In genomic region chr13:59771257-59771656, GRCm38 (mm10) we compare ENCODE assay signal across 8 mouse cellular contexts. TPM values are rescaled to one million over a fixed set of nuclear protein-coding genes. Genes with fewer than 3 reads are reported as not detected.
DNase-seq lines count a peak whose midpoint lies in the region; ATAC-seq lines count a peak whose summit lies in the region.

No protein-coding gene starts in this region.

- DNase-seq in retina, postnatal 1 day = peak; percentile 17
- no peak for DNase-seq in retina, embryonic 14.5 days (ENCODE audit: low spot score)
- peak; percentile 91 for DNase-seq in heart, embryonic 10.5 days (ENCODE audit: low spot score)
- peak; percentile 33 to 45 for DNase-seq in natural killer cell, adult 2 months (ENCODE audit: low spot score in 2 of 2)
- peak; percentile 52 for DNase-seq in telencephalon, adult 2 months (ENCODE audit: low read depth, low spot score)

- ATAC-seq in embryonic facial prominence, embryonic 13.5 days (ENCODE audit: insufficient number of reproducible peaks, insufficient read depth, low FRiP score, low TSS enrichment, low read depth) = no peak
- ATAC-seq in kidney, embryonic 14.5 days (ENCODE audit: low FRiP score, low TSS enrichment) = no peak
- ATAC-seq in liver, embryonic 12.5 days = peak; percentile 55

- H3K27ac ChIP-seq in embryonic facial prominence, embryonic 13.5 days = peak overlapping the region; percentile 97
- H3K27ac ChIP-seq in heart, embryonic 10.5 days = peak overlapping the region; percentile 94
- peak overlapping the region; percentile 92; the same call in 1 of the 2 replicates for H3K27ac ChIP-seq in kidney, embryonic 14.5 days (ENCODE audit: low read depth, low read length)
- peak overlapping the region; percentile 100 for H3K27ac ChIP-seq in liver, embryonic 12.5 days

- H3K4me1 ChIP-seq in embryonic facial prominence, embryonic 13.5 days = peaks cover 39% of the 10 kb centered on the region
- H3K4me1 ChIP-seq in heart, embryonic 10.5 days = peaks cover 33% of the 10 kb centered on the region
- H3K4me1 ChIP-seq in kidney, embryonic 14.5 days (ENCODE audit: control insufficient read depth, insufficient read depth, low read length) = peaks cover 28% of the 10 kb centered on the region
- H3K4me1 ChIP-seq in liver, embryonic 12.5 days = peaks cover 60% of the 10 kb centered on the region

- H3K4me3 ChIP-seq in embryonic facial prominence, embryonic 13.5 days = no peak overlapping the region
- no peak overlapping the region; the same call in 1 of the 2 replicates for H3K4me3 ChIP-seq in heart, embryonic 10.5 days
- H3K4me3 ChIP-seq in kidney, embryonic 14.5 days (ENCODE audit: low read length) = no peak overlapping the region
- H3K4me3 ChIP-seq in liver, embryonic 12.5 days = peak overlapping the region; percentile 96

- WGBS in embryonic facial prominence, embryonic 13.5 days = 62% methylated on average over 9 of the region's 9 CpGs
- WGBS in heart, embryonic 10.5 days = 32% methylated on average over 9 of the region's 9 CpGs
- WGBS in kidney, embryonic 14.5 days = 54% methylated on average over 9 of the region's 9 CpGs
- 11% methylated on average over 9 of the region's 9 CpGs for WGBS in liver, embryonic 12.5 days (ENCODE audit: insufficient replicate concordance)

- 0 out of 2 replicates have a peak overlapping the region, but pooled peaks have one; percentile 69 for H3K4me2 ChIP-seq in embryonic facial prominence, embryonic 13.5 days
- H3K4me2 ChIP-seq in kidney, embryonic 14.5 days (replicated peaks; ENCODE audit: low read depth, low read length) = 0 out of 2 replicates have a peak overlapping the region, but pooled peaks have one; percentile 48
- peak overlapping the region; percentile 90 for H3K4me2 ChIP-seq in liver, embryonic 12.5 days

- H3K27me3 ChIP-seq in embryonic facial prominence, embryonic 13.5 days = no peaks in the 10 kb centered on the region
- H3K27me3 ChIP-seq in heart, embryonic 10.5 days (ENCODE audit: insufficient read depth, poor library complexity, severe bottlenecking) = no peaks in the 10 kb centered on the region
- no peaks in the 10 kb centered on the region for H3K27me3 ChIP-seq in kidney, embryonic 14.5 days (ENCODE audit: control insufficient read depth, insufficient read depth, low read length)
- H3K27me3 ChIP-seq in liver, embryonic 12.5 days (replicated peaks) = no peaks in the 10 kb centered on the region

- H3K9me3 ChIP-seq in embryonic facial prominence, embryonic 13.5 days = no peaks in the 10 kb centered on the region
- no peaks in the 10 kb centered on the region for H3K9me3 ChIP-seq in heart, embryonic 10.5 days
- H3K9me3 ChIP-seq in kidney, embryonic 14.5 days (ENCODE audit: control insufficient read depth, low read length) = no peaks in the 10 kb centered on the region
- H3K9me3 ChIP-seq in liver, embryonic 12.5 days (replicated peaks) = no peaks in the 10 kb centered on the region

- peaks cover 42% of the 10 kb centered on the region for H3K36me3 ChIP-seq in embryonic facial prominence, embryonic 13.5 days
- H3K36me3 ChIP-seq in heart, embryonic 10.5 days = peaks cover 38% of the 10 kb centered on the region
- peaks cover 32% of the 10 kb centered on the region for H3K36me3 ChIP-seq in kidney, embryonic 14.5 days (ENCODE audit: control insufficient read depth, insufficient read depth, low read length)
- peaks cover 66% of the 10 kb centered on the region for H3K36me3 ChIP-seq in liver, embryonic 12.5 days

- no peak overlapping the region for H3K9ac ChIP-seq in embryonic facial prominence, embryonic 13.5 days
- no peak overlapping the region; the same call in 1 of the 2 replicates for H3K9ac ChIP-seq in kidney, embryonic 14.5 days (ENCODE audit: low read depth, low read length)
- peak overlapping the region; percentile 87 for H3K9ac ChIP-seq in liver, embryonic 12.5 days

RNA-seq across cellular contexts. Expression of gene Isca1, which starts 1.6 kb away (rescaled TPM):
- 115 and 116 TPM in 2 replicates for polyA plus RNA-seq in embryonic facial prominence, embryonic 13.5 days (2015; fragmentation: Nextera tagmentation; extraction: Ambion mirVana)
- 128 and 154 TPM in 2 replicates for polyA plus RNA-seq in heart, embryonic 10.5 days (2016; fragmentation: Nextera tagmentation; extraction: Ambion mirVana)
- polyA plus RNA-seq in kidney, embryonic 14.5 days (2014; fragmentation: Nextera tagmentation; extraction: Ambion mirVana) = 123 and 134 TPM in 2 replicates
- 216 and 223 TPM in 2 replicates for polyA plus RNA-seq in liver, embryonic 12.5 days (2016; fragmentation: Nextera tagmentation; extraction: Ambion mirVana)

RNA-seq across cellular contexts. Expression of gene Gm49354, which starts 10.8 kb away (rescaled TPM):
- not detected in 2 replicates for polyA plus RNA-seq in embryonic facial prominence, embryonic 13.5 days (2015; fragmentation: Nextera tagmentation; extraction: Ambion mirVana)
- not detected in 2 replicates for polyA plus RNA-seq in heart, embryonic 10.5 days (2016; fragmentation: Nextera tagmentation; extraction: Ambion mirVana)
- polyA plus RNA-seq in kidney, embryonic 14.5 days (2014; fragmentation: Nextera tagmentation; extraction: Ambion mirVana) = not detected in 2 replicates
- polyA plus RNA-seq in liver, embryonic 12.5 days (2016; fragmentation: Nextera tagmentation; extraction: Ambion mirVana) = not detected in 2 replicates

RNA-seq across cellular contexts. Expression of gene 1700014D04Rik, which starts 24.7 kb away (rescaled TPM):
- polyA plus RNA-seq in embryonic facial prominence, embryonic 13.5 days (2015; fragmentation: Nextera tagmentation; extraction: Ambion mirVana) = not detected in 2 replicates
- 0.23 TPM in 1 of 2 replicates, not detected in the other for polyA plus RNA-seq in heart, embryonic 10.5 days (2016; fragmentation: Nextera tagmentation; extraction: Ambion mirVana)
- polyA plus RNA-seq in kidney, embryonic 14.5 days (2014; fragmentation: Nextera tagmentation; extraction: Ambion mirVana) = not detected in 2 replicates
- polyA plus RNA-seq in liver, embryonic 12.5 days (2016; fragmentation: Nextera tagmentation; extraction: Ambion mirVana) = not detected in 2 replicates

RNA-seq across cellular contexts. Expression of gene Spata31d1d, which starts 39.7 kb away (rescaled TPM):
- polyA plus RNA-seq in embryonic facial prominence, embryonic 13.5 days (2015; fragmentation: Nextera tagmentation; extraction: Ambion mirVana) = not detected in 2 replicates
- polyA plus RNA-seq in heart, embryonic 10.5 days (2016; fragmentation: Nextera tagmentation; extraction: Ambion mirVana) = not detected in 2 replicates
- polyA plus RNA-seq in kidney, embryonic 14.5 days (2014; fragmentation: Nextera tagmentation; extraction: Ambion mirVana) = not detected in 2 replicates
- not detected in 2 replicates for polyA plus RNA-seq in liver, embryonic 12.5 days (2016; fragmentation: Nextera tagmentation; extraction: Ambion mirVana)

RNA-seq across cellular contexts. Expression of gene Tut7, which starts 51.7 kb away (rescaled TPM):
- polyA plus RNA-seq in embryonic facial prominence, embryonic 13.5 days (2015; fragmentation: Nextera tagmentation; extraction: Ambion mirVana) = 51.8 and 54.2 TPM in 2 replicates
- 37.2 and 39.6 TPM in 2 replicates for polyA plus RNA-seq in heart, embryonic 10.5 days (2016; fragmentation: Nextera tagmentation; extraction: Ambion mirVana)
- polyA plus RNA-seq in kidney, embryonic 14.5 days (2014; fragmentation: Nextera tagmentation; extraction: Ambion mirVana) = 23.6 and 43.9 TPM in 2 replicates
- polyA plus RNA-seq in liver, embryonic 12.5 days (2016; fragmentation: Nextera tagmentation; extraction: Ambion mirVana) = 66.3 and 74.4 TPM in 2 replicates
